Mouse (Mus musculus): ENCODE measurements around the gene Ankrd34a.
A peak's percentile ranks its signal among the peaks of the same experiment; 100 is the strongest.

Gene Ankrd34a

GRCm38 (mm10) chr3:96563911-96564632 lies 32.4 kb upstream of the Ankrd34a start:
- no peak for DNase-seq

GRCm38 (mm10) chr3:96564633-96565032 lies 31.8 kb upstream of the Ankrd34a start:
- peak; percentile 35 for DNase-seq

GRCm38 (mm10) chr3:96565105-96565504 lies 31.3 kb upstream of the Ankrd34a start:
- DNase-seq: no peak

GRCm38 (mm10) chr3:96566661-96567450 lies 29.6 kb upstream of the Ankrd34a start:
- DNase-seq: no peak

- no peak for DNase-seq
Observed at GRCm38 (mm10) chr3:96568605-96569004, 27.8 kb upstream of the Ankrd34a start.

- no peak for DNase-seq
Observed at GRCm38 (mm10) chr3:96569506-96569905, 26.9 kb upstream of the Ankrd34a start.

- DNase-seq: no peak
Observed at GRCm38 (mm10) chr3:96569966-96570605, 26.4 kb upstream of the Ankrd34a start.

- DNase-seq: no peak
Observed at GRCm38 (mm10) chr3:96570643-96571042, 25.8 kb upstream of the Ankrd34a start.

- no peak for DNase-seq
Observed at GRCm38 (mm10) chr3:96571336-96571735, 25.1 kb upstream of the Ankrd34a start.

- no peak for DNase-seq
Observed at GRCm38 (mm10) chr3:96571896-96572698, 24.3 kb upstream of the Ankrd34a start.

GRCm38 (mm10) chr3:96573611-96574511 lies 22.6 kb upstream of the Ankrd34a start:
- no peak for DNase-seq

GRCm38 (mm10) chr3:96575272-96575984 lies 21.0 kb upstream of the Ankrd34a start:
- no peak for DNase-seq

- peak; percentile 50 for DNase-seq
Observed at GRCm38 (mm10) chr3:96576005-96576658, 20.3 kb upstream of the Ankrd34a start.

GRCm38 (mm10) chr3:96576690-96577541 lies 19.5 kb upstream of the Ankrd34a start, which contains the start of gene Gm16253:
Gene Gm16253 (plus strand): TSS chr3:96576984.
- peak; percentile 83 for DNase-seq

- no peak for DNase-seq
Observed at GRCm38 (mm10) chr3:96577566-96577965, 18.9 kb upstream of the Ankrd34a start.

- no peak for DNase-seq
Observed at GRCm38 (mm10) chr3:96578561-96579238, 17.7 kb upstream of the Ankrd34a start.

- DNase-seq: no peak
Observed at GRCm38 (mm10) chr3:96579239-96579750, 17.1 kb upstream of the Ankrd34a start.

- peak; percentile 89 for DNase-seq
Observed at GRCm38 (mm10) chr3:96579885-96580454, 16.5 kb upstream of the Ankrd34a start.
